Mouse (Mus musculus): Measurements from ENCODE around the gene Pigq.

GRCm38 (mm10) chr17:25992274-25992673 lies 47.5 kb upstream of the Pigq start:
- no peak for TF ChIP-seq CTCF (conservative IDR thresholded peaks at IDR 0.05; ENCODE audit: insufficient read depth, insufficient read length, low read depth, low read length)
- TF ChIP-seq POLR2A (IDR thresholded peaks at IDR 0.05; ENCODE audit: low read depth, low read length) = no peak

All from kidney, adult 2 months (tissue).